Mouse (Mus musculus): Measurements from ENCODE around the gene Tmem184a. TPM values are rescaled to one million over a fixed set of nuclear protein-coding genes. Genes with fewer than 3 reads are reported as not detected.
A peak's percentile ranks its signal among the peaks of the same experiment; 100 is the strongest.

The Tmem184a gene
- polyA plus RNA-seq, 1 experiment from 2014 or later = 4.3 TPM

- Histone ChIP-seq H3K27ac (replicated peaks) (peak within 1 kb of the TSS; percentile 85), H3K9me3 (no peaks in the 10 kb centered on the region), H3K4me3 (peak within 1 kb of the TSS; percentile 100), H3K27me3 (replicated peaks; ENCODE audit: low read depth, poor library complexity, severe bottlenecking) (no peaks in the 10 kb centered on the region), H3K4me1 (peaks cover 15% of the 10 kb centered on the region), H3K36me3 (replicated peaks) (peaks cover 40% of the 10 kb centered on the region)
- under 1% methylated on average over 55 of the region's 55 CpGs for WGBS
- DNase-seq (ENCODE audit: low spot score) = peak; percentile 95
Measured at GRCm38 (mm10) chr5:139775216-139775926, 44.3 kb downstream of the Tmem184a start, which contains the start of gene Ints1. Ints1 (minus strand) TSS chr5:139775674.

- H3K4me1 ChIP-seq = no peaks in the 10 kb centered on the region
- H3K27ac ChIP-seq (replicated peaks) = no peak overlapping the region
- H3K36me3 ChIP-seq (replicated peaks) = peaks cover 100% of the 10 kb centered on the region
- H3K27me3 ChIP-seq (replicated peaks; ENCODE audit: low read depth, poor library complexity, severe bottlenecking) = no peaks in the 10 kb centered on the region
- DNase-seq (ENCODE audit: low spot score) = no peak
- 92% methylated on average over 8 of the region's 8 CpGs for WGBS
- no peaks in the 10 kb centered on the region for H3K9me3 ChIP-seq
- H3K4me3 ChIP-seq = no peak overlapping the region
Measured at GRCm38 (mm10) chr5:139768216-139768615, 51.5 kb downstream of the Tmem184a start.

- Histone ChIP-seq H3K4me1 (no peaks in the 10 kb centered on the region), H3K36me3 (replicated peaks) (peaks cover 100% of the 10 kb centered on the region), H3K9me3 (no peaks in the 10 kb centered on the region), H3K4me3 (no peak overlapping the region), H3K27me3 (replicated peaks; ENCODE audit: low read depth, poor library complexity, severe bottlenecking) (no peaks in the 10 kb centered on the region), H3K27ac (replicated peaks) (no peak overlapping the region; the same call in 1 of the 2 replicates)
- WGBS = 78% methylated on average over 11 of the region's 11 CpGs
- peak; percentile 52 for DNase-seq (ENCODE audit: low spot score)
Measured at GRCm38 (mm10) chr5:139764296-139764695, 55.4 kb downstream of the Tmem184a start.

GRCm38 (mm10) chr5:139758096-139758495, 61.6 kb downstream of the Tmem184a start:
- H3K4me3 ChIP-seq = no peak overlapping the region
- H3K9me3 ChIP-seq = no peaks in the 10 kb centered on the region
- H3K36me3 ChIP-seq (replicated peaks) = peaks cover 100% of the 10 kb centered on the region
- H3K4me1 ChIP-seq = no peaks in the 10 kb centered on the region
- 87% methylated on average over 16 of the region's 16 CpGs for WGBS
- no peak for DNase-seq (ENCODE audit: low spot score)
- H3K27me3 ChIP-seq (replicated peaks; ENCODE audit: low read depth, poor library complexity, severe bottlenecking) = no peaks in the 10 kb centered on the region
- no peak overlapping the region for H3K27ac ChIP-seq (replicated peaks)

GRCm38 (mm10) chr5:139756586-139756985, 63.1 kb downstream of the Tmem184a start:
- Histone ChIP-seq H3K4me1 (no peaks in the 10 kb centered on the region), H3K36me3 (replicated peaks) (peaks cover 100% of the 10 kb centered on the region), H3K9me3 (no peaks in the 10 kb centered on the region), H3K27me3 (replicated peaks; ENCODE audit: low read depth, poor library complexity, severe bottlenecking) (no peaks in the 10 kb centered on the region), H3K27ac (replicated peaks) (no peak overlapping the region), H3K4me3 (no peak overlapping the region)
- WGBS = 88% methylated on average over 2 of the region's 2 CpGs
- DNase-seq (ENCODE audit: low spot score) = no peak

- no peak overlapping the region for H3K4me3 ChIP-seq
- H3K9me3 ChIP-seq = no peaks in the 10 kb centered on the region
- H3K4me1 ChIP-seq = no peaks in the 10 kb centered on the region
- WGBS = 88% methylated on average over 12 of the region's 12 CpGs
- H3K27me3 ChIP-seq (replicated peaks; ENCODE audit: low read depth, poor library complexity, severe bottlenecking) = no peaks in the 10 kb centered on the region
- H3K27ac ChIP-seq (replicated peaks) = no peak overlapping the region
- H3K36me3 ChIP-seq (replicated peaks) = peaks cover 100% of the 10 kb centered on the region
- DNase-seq (ENCODE audit: low spot score) = no peak
Measured at GRCm38 (mm10) chr5:139756135-139756534, 63.6 kb downstream of the Tmem184a start.

GRCm38 (mm10) chr5:139754753-139755152, 65.0 kb downstream of the Tmem184a start:
- DNase-seq (ENCODE audit: low spot score) = peak; percentile 77
- Histone ChIP-seq H3K4me1 (no peaks in the 10 kb centered on the region), H3K36me3 (replicated peaks) (peaks cover 98% of the 10 kb centered on the region), H3K9me3 (no peaks in the 10 kb centered on the region), H3K4me3 (no peak overlapping the region), H3K27me3 (replicated peaks; ENCODE audit: low read depth, poor library complexity, severe bottlenecking) (no peaks in the 10 kb centered on the region), H3K27ac (replicated peaks) (no peak overlapping the region)
- 37% methylated on average over 12 of the region's 12 CpGs for WGBS

Small RNAs within 50 kb of the gene (microRNA-seq; reads per million reads assigned to microRNA genes)
- gene Mir7037 = not detected

Other genes with a start within 250 kb of the Tmem184a start
- 8.6 and 10.5 TPM in 2 replicates for gene Micall2, start 83.6 kb downstream of the Tmem184a start, polyA plus RNA-seq (2016; fragmentation: Nextera tagmentation; extraction: Ambion mirVana)
- gene Ints1, start 44.2 kb downstream of the Tmem184a start, polyA plus RNA-seq (2016; fragmentation: Nextera tagmentation; extraction: Ambion mirVana) = 42.6 and 44.4 TPM in 2 replicates
- 9.2 and 10.5 TPM in 2 replicates for gene Mafk, start 28.4 kb downstream of the Tmem184a start, polyA plus RNA-seq (2016; fragmentation: Nextera tagmentation; extraction: Ambion mirVana)
- gene Gm26938, start 6.5 kb upstream of the Tmem184a start, polyA plus RNA-seq (2016; fragmentation: Nextera tagmentation; extraction: Ambion mirVana) = not detected in 2 replicates
- gene Psmg3, start 7.0 kb upstream of the Tmem184a start, polyA plus RNA-seq (2016; fragmentation: Nextera tagmentation; extraction: Ambion mirVana) = 91.9 and 95.0 TPM in 2 replicates
- gene Elfn1, start 88.0 kb upstream of the Tmem184a start, polyA plus RNA-seq (2016; fragmentation: Nextera tagmentation; extraction: Ambion mirVana) = 0.12 and 0.40 TPM in 2 replicates

All from embryonic facial prominence, embryonic 10.5 days (tissue).